ENCODE assay signal across 22 mouse cellular contexts in genomic region chr9:85432220-85432619, GRCm38 (mm10).
"Had no signal": no experiment of that assay in that cellular context is flagged by ENCODE, and none has a peak within 500 bp of the region (broad histone marks: within the 10 kb centered on the region; RNA-seq: fewer than 3 reads in every experiment).

No protein-coding gene starts in this region.

- ATAC-seq: hindbrain, embryonic 16.5 days; hindbrain, postnatal 0 days; inflammation-experienced regulatory T-cells, adult 6 months; intestine, embryonic 15.5 days; intestine, embryonic 16.5 days; intestine, postnatal 0 days had no signal

- DNase-seq: heart, postnatal 10 days; heart, postnatal 14 days; heart, postnatal 36 days; heart, postnatal 4 days; kidney, adult 11 months; kidney, adult 18-20 months; kidney, adult 2 months; kidney, adult 8-10 months; kidney, adult 9 months; kidney, postnatal 10 days; kidney, postnatal 14 days; kidney, postnatal 25 days; kidney, postnatal 36 days; kidney, postnatal 4 days; layer of hippocampus, adult 9-11 months; layer of hippocampus, postnatal 36 days had no signal
